Mouse (Mus musculus): ENCODE data around the gene Srpk3.
"Not testable (repeated sequence)": the region's sequence is repeated elsewhere in the genome, so short reads cannot be mapped to it uniquely, and the experiment has no call there.

The Srpk3 gene

DNA sequence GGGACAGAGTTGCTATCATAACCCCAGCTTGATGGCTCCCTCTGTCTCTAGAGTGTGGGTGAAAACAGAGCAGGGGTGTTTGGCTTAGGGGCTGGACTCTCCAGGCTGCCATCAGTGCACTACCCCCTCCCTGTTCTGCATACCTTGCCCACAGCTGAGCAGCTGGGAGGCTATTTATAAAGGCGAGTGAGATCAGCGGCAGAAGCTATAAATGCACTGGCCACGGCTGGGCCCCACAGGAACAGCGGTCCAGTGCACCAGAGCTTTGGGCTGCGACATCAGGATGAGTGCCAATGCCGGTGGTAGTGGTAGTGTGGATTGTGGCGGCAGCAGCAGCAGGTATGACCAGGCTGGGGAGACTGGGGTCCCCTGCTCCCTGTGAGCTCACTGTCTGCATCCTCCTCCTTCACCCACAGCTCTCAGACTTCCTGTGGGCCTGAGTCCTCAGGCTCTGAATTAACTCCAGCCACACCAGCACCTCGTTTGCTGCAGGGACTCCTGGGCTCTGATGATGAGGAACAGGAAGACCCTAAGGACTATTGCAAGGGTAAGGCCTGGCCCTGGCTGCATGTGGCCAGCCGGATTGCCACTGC is at the start of gene Srpk3:
Gene Srpk3, plus strand, starts transcription at position 238 of the 593 bp plus-strand sequence.
- peak; percentile 44 for DNase-seq

DNA sequence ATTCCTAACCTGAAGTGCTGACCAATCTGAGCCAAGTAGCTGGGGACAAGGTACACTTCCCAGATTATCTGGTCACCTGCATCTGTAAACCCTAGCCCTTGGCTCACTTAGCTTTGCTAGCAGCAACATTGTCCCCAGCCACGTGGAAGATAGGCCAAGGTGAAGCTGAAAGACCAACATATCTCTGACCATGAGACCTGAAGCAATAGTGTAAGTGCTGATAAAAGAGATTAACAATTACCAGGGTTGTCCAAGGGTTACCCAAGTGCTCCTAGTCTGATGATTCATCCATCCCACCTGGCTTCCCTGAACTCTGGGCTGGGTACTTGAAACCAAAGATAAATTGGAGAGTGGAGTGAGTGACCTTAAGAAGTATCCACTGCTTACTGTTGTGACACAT is 43.3 kb upstream of the Srpk3 start:
- no peak for DNase-seq

DNA sequence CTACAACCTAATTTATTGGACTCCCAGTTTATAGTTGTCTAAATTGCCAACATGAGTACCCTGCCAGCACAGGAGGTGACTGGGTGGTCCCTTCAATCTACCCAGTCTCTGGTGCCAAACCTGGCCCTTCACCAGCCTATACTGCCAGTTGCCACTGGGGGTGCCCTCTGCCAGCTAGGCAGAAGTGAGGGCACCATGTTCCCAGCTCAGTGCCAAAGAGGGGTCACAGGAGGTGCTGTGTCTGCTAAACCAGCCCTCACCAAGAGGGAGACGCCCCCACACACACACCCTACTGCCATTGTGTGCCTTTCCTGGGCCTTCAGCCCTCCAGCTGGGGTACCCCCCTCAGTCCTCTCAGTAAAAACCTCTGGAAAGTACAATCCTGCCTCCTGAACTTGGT is 36.0 kb upstream of the Srpk3 start:
- DNase-seq, result no peak

DNA sequence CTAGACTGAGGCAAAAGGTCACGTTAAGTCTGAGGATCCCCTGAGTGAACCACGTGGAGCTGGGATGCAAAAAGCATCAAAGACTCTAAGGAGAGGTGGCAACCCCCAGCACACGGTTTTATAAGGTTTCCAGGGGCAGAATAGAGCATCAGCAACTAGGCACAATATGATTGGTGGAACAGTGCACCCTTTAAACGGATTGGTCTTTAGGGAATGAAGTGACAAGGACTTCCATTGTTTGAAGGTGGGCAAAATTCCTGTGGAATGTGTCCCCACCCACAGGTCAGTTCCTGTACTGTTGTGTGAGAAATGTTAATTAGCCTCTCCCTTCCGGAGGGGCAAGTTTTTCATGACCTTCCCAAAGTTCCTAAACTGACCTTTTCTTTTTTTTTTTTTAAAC is 35.1 kb upstream of the Srpk3 start:
- no peak for DNase-seq

DNA sequence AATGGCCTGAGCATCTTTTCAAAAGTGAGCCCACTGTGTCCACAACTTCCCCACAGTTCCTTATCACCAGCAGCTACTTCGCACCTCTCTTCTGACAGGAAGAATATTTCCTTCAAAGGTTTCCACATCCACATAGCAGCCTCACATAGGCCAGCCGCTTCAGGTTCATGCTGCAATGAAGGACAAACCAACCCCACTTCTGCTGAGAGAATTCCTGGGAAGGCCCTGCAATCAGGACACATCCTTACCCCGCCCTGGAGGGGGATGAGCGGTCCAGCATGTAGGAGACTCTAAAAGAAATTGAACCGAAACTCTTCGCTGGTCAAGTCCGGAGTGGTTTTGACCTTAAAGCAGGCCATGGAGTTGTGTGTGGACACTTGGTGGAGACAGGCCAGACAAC is 34.4 kb upstream of the Srpk3 start:
- not testable (repeated sequence) for DNase-seq

DNA sequence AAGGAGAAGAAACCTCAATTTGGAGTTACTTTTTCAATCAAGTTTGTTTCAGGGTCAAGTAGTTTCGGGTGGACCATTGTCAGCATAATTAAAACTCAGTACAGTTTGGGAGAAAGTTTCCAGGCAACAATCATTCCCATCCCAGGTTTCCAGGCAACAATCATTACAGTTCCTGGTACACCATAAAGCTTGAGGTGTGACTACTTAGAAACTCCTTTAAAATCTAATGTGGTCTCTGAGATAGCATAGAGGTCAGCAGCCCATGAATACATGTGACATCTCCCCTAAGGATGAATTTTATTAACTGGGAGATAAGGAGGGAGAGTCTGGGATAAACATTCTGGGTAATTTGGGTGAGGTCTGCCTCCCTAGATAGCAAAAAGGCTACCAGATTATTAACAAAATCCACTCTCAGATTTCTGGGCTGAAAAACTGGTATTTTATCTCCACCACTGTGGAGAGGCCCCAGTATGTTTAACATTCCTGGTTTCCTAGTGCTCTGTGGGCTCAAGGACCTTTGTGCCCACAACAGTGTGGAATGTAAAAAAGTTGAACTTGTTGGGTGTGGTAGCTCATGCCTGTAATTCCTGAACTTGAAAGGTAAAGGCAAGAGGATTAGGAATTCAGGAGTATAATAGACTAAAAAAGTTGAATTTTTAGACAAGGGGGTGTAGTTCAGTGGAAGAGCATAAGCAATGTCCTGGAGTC is 29.3 kb upstream of the Srpk3 start:
- no peak for DNase-seq

DNA sequence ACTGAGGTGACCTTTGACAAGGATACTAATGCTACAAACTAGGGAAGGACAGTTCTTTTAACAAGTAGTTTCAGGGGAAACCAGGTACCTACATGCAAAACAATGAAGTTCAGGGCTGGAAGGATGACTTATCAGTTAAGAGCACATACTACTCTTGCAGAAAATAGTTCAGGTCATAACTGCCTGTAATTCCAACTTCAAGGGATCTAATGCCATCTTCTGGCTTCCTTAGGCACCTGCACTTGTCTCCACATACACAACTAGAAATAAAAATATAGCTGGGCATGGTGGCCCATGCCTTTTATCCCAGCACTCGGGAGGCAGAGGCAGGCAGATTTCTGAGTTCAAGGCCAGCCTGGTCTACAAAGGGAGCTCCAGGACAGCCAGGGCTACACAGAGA is 25.2 kb upstream of the Srpk3 start:
- DNase-seq, result no peak

DNA sequence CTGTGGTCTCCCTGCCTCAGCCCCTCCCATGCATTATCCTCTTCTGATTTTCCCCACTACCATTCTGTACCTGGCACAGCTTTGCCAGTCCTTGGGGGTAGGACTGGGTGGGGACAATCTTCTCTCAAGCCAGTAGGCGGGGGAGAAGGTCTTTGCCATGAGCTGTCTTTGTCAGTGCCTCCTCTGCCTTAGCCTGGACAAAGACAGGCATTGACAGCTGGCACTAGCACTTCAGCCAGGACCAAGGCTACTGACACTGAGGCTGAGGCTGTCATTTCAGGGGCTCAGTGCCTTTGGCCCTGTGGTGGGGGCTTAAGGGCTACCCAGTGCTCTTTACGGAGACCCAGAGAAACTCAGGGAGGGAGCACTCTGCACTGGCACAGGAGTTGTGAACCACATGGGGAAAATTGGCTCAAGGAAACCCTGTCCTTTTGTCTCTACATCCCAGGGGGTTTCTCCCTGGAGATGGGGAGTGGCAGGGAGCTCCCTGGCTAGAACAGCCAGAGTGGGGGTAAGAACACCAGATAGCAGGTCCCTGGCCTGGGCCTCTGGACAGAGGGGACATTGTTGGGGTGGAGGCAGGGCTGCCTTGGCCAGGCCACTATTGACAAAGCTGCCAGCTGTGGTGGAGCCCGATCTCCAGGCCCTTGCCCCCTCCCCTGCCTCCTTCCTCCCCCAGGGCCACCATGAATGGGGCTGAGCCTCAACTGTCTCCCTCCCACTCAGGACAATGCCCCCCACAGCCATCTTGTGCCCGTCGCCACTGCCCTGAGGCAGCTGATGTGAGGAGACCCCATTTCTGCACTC is 17.7 kb upstream of the Srpk3 start, which contains the start of gene Plxnb3:
Gene Plxnb3, plus strand, starts transcription at position 757 of the 807 bp plus-strand sequence.
- DNase-seq, result no peak

DNA sequence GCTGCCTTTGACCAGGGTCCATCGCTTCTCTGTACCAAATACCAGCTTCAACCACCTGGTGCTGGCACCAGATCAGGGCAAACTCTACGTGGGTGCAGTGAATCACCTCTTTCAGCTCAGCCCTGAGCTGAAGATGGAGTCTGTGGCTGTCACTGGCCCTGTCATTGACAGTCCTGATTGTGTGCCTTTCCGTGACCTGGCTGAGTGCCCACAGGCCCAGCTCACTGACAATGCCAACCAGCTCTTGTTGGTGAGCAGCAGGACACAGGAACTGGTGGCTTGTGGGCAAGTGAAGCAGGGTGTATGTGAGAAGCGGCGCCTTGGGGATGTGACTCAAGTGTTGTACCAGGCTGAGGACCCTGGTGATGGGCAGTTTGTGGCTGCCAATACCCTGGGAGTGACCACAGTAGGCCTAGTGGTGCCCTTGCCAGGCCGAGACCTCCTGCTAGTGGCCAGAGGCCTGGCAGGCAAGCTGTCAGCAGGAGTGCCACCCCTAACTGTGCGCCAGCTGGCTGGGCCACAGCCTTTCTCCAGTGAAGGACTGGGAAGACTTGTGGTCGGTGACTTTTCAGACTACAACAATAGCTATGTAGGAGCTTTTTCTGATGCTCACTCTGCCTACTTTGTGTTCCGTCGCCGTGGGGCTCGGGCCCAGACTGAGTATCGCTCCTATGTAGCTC is 15.5 kb upstream of the Srpk3 start:
- no peak for DNase-seq

DNA sequence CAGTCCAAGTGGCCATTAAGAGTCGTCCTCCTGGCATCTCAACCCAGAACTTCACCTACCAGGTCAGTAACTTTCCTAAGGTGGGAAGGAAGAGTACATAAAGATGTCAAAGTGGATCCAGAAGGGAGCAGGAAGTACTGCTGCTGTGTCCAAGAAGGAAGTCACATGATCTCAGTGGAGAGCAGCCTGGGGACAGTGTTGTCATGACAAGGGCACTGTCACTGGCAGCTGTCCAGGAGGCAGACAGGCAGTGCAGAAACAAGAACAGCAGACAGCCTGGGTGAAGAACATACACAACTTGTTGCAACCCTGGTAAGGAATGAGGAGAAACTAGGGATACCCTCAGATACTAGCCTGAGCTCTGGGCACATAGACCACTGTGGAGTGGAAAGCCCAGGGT is 8.9 kb upstream of the Srpk3 start:
- DNase-seq, result no peak

DNA sequence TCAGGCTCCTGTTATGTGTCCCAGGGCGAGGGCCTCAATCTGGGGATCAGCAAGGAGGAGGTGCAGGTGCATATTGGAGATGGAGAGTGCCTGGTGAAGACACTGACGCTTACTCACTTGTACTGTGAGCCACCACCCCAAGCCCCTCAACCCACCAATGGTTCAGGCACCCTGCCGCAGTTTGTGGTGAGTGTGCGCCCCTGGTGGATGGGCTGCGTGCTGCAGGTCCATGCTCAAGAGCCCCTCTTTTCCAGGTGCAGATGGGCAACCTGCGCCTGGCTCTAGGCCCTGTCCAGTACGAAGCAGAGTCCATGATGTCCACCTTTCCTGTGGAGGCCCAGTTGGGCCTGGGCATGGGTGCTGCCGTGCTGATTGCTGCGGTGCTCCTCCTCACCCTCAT is 6.9 kb upstream of the Srpk3 start:
- peak; percentile 5 for DNase-seq

DNA sequence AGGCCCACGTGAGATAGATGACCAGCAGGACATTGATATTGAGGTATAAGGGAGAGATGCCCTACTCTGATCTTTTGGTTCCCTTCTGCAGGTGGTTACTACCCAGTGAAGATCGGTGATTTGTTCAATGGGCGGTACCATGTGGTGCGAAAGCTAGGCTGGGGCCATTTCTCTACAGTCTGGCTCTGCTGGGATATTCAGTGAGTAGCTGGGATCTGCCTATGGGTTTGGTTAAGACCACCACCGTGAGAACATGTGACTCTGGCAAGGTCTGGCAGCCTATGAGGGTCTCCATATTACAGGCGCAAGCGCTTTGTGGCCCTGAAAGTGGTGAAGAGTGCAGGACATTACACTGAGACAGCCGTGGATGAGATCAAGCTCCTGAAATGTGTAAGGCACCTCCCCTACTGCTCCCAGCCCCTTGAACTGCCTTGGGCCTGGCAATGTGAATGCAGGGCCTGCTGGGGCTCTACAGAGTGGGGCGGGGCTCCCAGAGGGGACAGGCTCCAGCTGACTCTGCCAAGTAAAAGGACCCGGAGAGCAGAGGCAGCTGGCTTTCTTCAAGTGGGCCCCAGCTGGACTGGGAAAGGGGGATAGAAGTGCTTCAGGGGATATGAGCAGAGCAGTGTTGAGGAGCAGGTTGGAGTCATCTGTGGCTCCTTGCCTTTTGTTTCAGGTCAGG is 738 bp downstream of the Srpk3 start:
- DNase-seq, result no peak

DNA sequence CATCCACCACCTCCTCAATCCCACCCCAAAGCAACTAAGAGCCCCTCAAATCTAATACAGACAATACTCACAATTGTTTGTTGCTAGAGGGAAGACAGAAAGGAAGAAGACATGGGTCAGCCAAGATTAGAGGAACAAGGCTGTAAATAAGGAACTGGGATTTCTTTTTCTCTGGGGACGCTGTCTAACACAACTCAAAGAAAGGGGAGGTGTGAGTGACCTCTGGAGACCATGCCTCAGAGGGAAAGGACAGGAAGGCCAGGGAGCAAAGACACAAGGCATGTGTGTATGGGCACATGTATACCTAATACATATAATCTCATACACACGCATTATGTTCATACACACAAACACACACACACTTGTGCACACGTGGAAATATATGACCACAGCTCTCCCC is 8.0 kb downstream of the Srpk3 start:
- DNase-seq, result no peak

DNA sequence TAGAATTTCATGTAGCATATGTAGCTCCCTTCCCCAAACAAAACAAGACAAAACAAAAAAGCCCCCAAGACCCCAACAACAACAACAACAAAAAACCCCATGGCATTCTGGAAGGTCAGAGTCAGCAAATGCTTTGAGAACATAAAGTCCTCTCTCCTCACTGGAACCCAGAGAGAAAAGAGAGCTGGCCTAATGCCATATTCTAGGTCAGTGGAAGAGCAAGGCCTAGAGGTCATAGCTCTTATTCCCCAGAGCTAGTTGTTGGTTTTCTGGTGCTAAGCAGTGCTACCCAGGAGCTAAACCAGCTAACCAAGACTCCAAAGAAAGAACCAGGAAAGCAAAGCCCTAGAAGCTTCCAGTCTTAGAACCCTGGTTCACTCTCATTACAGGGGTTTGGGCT is 11.5 kb downstream of the Srpk3 start:
- no peak for DNase-seq

DNA sequence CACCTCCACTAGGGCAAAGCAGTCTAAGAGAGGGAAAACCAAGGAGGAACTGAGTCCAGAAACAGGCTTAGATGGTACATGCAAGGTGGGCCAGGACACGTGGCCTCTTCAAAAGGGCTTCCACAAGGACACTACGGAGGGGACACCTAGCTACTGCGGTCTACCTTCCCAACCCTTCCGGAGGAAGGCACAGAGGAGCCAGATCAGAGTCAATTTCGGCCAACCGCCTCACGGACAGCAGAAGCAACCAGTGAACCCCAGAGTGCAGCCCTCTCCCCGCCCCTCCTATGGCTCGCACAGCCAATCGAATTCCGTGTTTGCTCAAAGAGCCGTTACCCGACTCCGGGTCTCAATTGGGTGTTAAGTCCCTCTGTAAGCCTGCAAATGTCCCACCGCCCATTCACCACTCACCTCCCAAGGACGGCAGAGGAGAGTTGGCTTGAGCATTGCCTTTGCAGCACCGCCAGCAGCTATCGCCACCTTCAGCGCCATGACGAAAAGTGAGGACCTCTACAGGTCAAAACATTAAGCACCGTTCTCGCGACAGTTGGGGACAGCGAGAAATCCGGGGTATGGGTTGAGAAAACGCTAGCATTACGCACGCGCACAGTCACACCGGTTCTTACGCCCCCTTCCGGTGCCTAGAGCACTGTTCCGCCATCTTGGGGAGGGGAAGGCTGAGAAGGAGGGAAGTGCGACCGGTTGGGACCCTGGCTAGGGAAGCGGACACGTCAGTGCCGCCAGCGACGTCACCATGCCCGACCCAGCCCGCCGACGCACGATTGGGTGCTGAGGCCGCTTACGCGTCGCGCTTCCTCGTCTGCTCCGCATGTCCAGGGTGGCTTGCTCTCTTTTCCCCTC is 12.4 kb downstream of the Srpk3 start, which contains the start of the genes Idh3g and Ssr4:
Gene Idh3g, minus strand, starts transcription at position 534 of the 861 bp plus-strand sequence.
Gene Ssr4, plus strand, starts transcription at position 665 of the 861 bp plus-strand sequence.
- DNase-seq, result peak; percentile 91

DNA sequence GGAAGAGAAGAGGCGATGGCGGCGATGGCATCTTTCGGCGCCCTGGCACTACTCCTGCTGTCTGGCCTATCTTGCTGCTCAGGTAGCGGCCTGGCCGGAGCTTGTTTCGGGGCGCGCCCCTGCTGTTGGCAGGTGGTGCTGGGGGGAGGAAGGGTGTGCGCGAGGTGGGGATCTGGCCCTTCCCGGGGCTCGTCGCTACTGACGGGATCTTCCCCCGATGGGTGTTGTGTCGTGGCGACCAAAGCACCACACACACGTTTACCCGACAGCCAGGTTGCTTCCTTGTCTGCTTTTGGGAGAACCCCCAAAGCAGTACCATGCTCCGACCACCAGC is 13.0 kb downstream of the Srpk3 start:
- no peak for DNase-seq

DNA sequence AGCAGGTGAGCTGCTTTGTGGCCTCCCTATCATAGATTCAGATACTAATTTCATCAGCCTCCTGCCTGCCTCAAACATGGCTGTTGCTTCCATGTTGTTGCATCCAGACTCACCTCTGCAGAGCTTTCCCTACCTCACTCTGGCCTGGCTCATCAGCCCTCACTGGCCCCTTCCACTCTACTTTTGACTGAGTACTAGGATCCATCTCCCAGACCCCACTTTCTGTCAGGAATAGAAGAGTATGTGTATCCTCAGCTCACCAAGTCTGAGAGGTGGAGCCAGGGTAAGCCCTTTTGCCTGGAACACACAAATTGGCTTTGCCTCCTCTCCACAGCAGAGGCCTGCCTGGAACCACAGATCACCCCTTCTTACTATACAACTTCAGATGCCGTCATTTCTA is 14.3 kb downstream of the Srpk3 start:
- no peak for DNase-seq

DNA sequence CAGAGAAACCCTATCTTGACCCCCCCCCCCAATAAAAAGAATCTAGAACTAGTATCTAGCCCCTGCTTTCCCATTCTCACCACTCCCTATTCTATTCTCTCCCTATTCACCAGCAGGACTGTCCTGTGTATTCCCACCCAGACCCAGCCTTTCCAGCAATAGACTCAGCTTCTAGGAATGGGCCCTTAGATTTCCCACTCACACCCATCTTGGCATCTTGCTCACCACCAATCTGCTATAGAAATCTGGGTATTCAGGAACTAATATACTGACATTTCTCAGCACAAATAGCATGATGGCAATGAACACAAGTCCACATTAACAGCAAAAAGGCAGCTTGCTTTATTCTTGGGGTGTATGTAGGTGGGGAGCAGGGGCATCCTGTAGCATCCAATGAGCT is 18.8 kb downstream of the Srpk3 start:
- DNase-seq, result no peak

DNA sequence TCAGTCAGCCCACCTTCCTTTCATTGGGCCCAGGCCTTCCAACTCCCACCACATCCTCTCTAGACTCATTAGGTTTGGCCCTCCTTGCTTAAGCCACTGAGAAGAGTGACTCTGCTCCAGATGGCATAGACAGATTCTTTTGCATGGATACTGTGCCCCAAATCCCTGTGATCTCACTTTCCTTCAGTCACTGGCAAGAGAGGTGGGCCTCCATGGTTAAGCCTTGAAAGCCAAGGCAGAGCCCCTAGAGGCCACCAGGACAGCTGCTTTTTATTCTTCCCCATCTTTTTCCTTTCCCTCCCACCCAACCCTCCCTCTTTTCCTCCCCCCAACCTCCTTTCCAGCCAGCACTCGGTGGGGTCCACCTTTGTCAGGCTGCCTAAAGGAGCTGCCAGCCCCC is 19.3 kb downstream of the Srpk3 start:
- no peak for DNase-seq

DNA sequence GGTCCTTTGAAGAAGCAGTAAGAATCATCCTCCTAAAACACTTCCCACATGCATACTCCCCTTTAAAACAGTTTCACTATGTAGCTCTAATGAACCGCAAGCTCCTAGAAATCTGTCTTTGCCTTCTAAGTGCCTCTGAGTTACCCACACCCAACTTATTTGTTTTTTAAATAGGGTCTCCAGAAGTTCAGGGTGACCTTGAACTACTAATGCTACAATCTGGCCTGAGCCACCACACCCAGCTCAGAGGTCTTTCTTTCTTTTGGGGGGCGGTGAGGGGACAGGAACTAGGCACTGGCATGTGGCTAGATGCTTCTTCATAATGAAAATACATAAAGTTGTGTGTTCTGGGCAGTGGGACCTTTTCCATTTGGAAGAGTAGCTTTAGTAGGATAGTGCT is 23.3 kb downstream of the Srpk3 start:
- no peak for DNase-seq

DNA sequence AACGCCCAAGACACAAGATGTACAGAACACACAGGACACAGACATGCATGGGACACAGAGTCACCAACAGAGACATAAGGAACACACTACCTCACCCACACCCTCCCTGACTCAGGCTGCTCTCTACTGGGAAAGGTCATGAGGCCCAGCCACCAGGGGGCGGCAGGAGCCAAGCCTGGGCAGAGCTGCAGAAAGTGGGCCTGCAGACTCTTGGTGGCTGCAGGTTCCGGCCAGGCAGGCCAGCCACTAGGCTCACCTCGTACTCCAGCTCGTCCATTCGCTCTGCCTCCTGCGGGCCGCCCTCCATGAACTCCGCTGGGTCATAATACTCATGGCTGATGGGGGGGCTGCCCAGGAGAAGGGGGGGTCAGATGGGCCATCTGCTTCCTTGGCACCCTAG is 24.3 kb downstream of the Srpk3 start:
- no peak for DNase-seq

DNA sequence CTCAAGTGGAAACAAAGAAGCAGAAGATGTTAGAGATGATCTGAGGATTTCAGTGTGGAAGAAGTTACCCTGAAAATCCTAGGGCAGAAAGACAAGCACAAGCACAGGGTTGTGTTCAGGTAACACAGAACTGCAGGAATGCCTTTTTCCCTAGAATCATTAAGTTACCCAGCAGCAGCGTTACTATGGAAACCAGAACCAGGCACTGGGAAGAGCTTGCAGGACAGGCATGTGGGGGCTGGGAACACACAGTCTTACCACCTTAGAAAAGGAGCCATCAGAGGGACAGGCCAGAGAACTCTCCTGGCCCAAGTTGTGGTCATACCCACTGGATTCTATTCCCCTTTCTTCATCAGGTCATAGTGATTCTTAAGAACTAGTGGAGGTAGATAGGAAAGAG is 31.6 kb downstream of the Srpk3 start:
- no peak for DNase-seq

Measured in right cerebral cortex, postnatal 25 days (tissue).